9 mouse cellular contexts compared by ENCODE assay signal in genomic region chr1:191073001-191073400, GRCm38 (mm10). TPM values are rescaled to one million over a fixed set of nuclear protein-coding genes. Genes with fewer than 3 reads are reported as not detected.
DNase-seq lines count a peak whose midpoint lies in the region; ATAC-seq and TF ChIP-seq lines count a peak whose summit lies in the region.
"Had no signal": no experiment of that assay in that cellular context is flagged by ENCODE, and none has a peak within 500 bp of the region (broad histone marks: within the 10 kb centered on the region; RNA-seq: fewer than 3 reads in every experiment).

No protein-coding gene starts in this region.

- no peaks in the 10 kb centered on the region for H3K4me1 ChIP-seq in heart, embryonic 16.5 days (ENCODE audit: control insufficient read depth, insufficient read depth, low read length)
- no peaks in the 10 kb centered on the region for H3K4me1 ChIP-seq in lung, postnatal 0 days (ENCODE audit: insufficient read depth, low read depth, low read length)

- peak; percentile 84 for DNase-seq in layer of hippocampus, adult 9-11 months
- DNase-seq in layer of hippocampus, postnatal 36 days, result no peak
- peak; percentile 76 for DNase-seq in adrenal gland, adult 2 months
- peak; percentile 63 for DNase-seq in lung, postnatal 0 days (ENCODE audit: low spot score)
- no peak for DNase-seq in cerebellum, adult 9-10 months
- DNase-seq in thymus, postnatal 14 days, result no peak

- H3K27ac ChIP-seq in heart, embryonic 16.5 days (ENCODE audit: low read length), result peak overlapping the region; percentile 46
- no peak overlapping the region for H3K27ac ChIP-seq in lung, postnatal 0 days (ENCODE audit: low read length)

- 0 out of 2 replicates have a peak, but pooled peaks have one; percentile 43 for ATAC-seq in heart, embryonic 16.5 days (replicated peaks; ENCODE audit: extremely low read depth, insufficient read depth, low FRiP score)
- ATAC-seq in lung, postnatal 0 days, result 0 out of 2 replicates have a peak, but pooled peaks have one; percentile 34
- no peak for ATAC-seq in megakaryocyte-erythroid progenitor cell, adult 5-6 weeks (replicated peaks; ENCODE audit: low FRiP score, low TSS enrichment, poor library complexity, severe bottlenecking)
- ATAC-seq: Patski had no signal

- 58% methylated on average over 6 of the region's 6 CpGs for WGBS in heart, embryonic 16.5 days
- WGBS in lung, postnatal 0 days, result 36% methylated on average over 6 of the region's 6 CpGs

- H3K4me3 ChIP-seq in heart, embryonic 16.5 days (ENCODE audit: low read length), result no peak overlapping the region
- H3K4me3 ChIP-seq in lung, postnatal 0 days (ENCODE audit: low read depth, low read length), result no peak overlapping the region

- H3K4me2 ChIP-seq in heart, embryonic 16.5 days (ENCODE audit: low read depth, low read length), result no peak overlapping the region
- no peak overlapping the region for H3K4me2 ChIP-seq in lung, postnatal 0 days (replicated peaks; ENCODE audit: low read depth, low read length)

- H3K9me3 ChIP-seq in heart, embryonic 16.5 days (replicated peaks; ENCODE audit: control insufficient read depth, low read length), result no peaks in the 10 kb centered on the region
- no peaks in the 10 kb centered on the region for H3K9me3 ChIP-seq in lung, postnatal 0 days (ENCODE audit: low read length)

- TF ChIP-seq CTCF in lung, postnatal 0 days (IDR thresholded peaks at IDR 0.05), result no peak

- H3K9ac ChIP-seq in heart, embryonic 16.5 days (ENCODE audit: low read length), result no peak overlapping the region
- no peak overlapping the region for H3K9ac ChIP-seq in lung, postnatal 0 days (replicated peaks; ENCODE audit: low read depth)

- no peaks in the 10 kb centered on the region for H3K27me3 ChIP-seq in heart, embryonic 16.5 days (ENCODE audit: control insufficient read depth, insufficient read depth, low read length)
- no peaks in the 10 kb centered on the region for H3K27me3 ChIP-seq in lung, postnatal 0 days (replicated peaks; ENCODE audit: insufficient read depth, low read length)
- H3K27me3 ChIP-seq: Patski had no signal

- peaks cover 41% of the 10 kb centered on the region for H3K36me3 ChIP-seq in heart, embryonic 16.5 days (ENCODE audit: control insufficient read depth, insufficient read depth)
- no peaks in the 10 kb centered on the region for H3K36me3 ChIP-seq in lung, postnatal 0 days (ENCODE audit: insufficient read depth, low read length)

- TF ChIP-seq EP300 in lung, postnatal 0 days (IDR thresholded peaks at IDR 0.05), result no peak

RNA-seq across cellular contexts. Expression of gene Nsl1, which starts 10.2 kb away (rescaled TPM):
- under 1 TPM; 0.61 to 0.82 TPM for total RNA-seq in layer of hippocampus, postnatal 36 days (2021)
- total RNA-seq in adrenal gland, adult 2 months (2021), result 1 to 10 TPM in 1 of 2 experiments, under 1 TPM in 1; 0.52 to 1.2 TPM
- 0.17 and 0.22 TPM in 2 replicates for polyA plus RNA-seq in adrenal gland, adult 2 months (2012; rRNA removed)
- 12.0 and 15.4 TPM in 2 replicates for polyA plus RNA-seq in heart, embryonic 16.5 days (2015; fragmentation: Nextera tagmentation; extraction: Ambion mirVana)
- 1.5 and 1.8 TPM in 2 replicates for polyA plus RNA-seq in lung, postnatal 0 days (2015; fragmentation: Nextera tagmentation; extraction: Ambion mirVana)
- total RNA-seq in megakaryocyte-erythroid progenitor cell, adult 5-6 weeks (2014; fragmentation: Nextera tagmentation), result 17.2 and 20.8 TPM in 2 replicates
- total RNA-seq in megakaryocyte-erythroid progenitor cell, adult 5-6 weeks (2017), result 14.8 and 18.4 TPM in 2 replicates

RNA-seq across cellular contexts. Expression of gene Tatdn3, which starts 10.3 kb away (rescaled TPM):
- 10 to 100 TPM; 40.4 to 42.4 TPM for total RNA-seq in layer of hippocampus, postnatal 36 days (2021)
- 10 to 100 TPM; 12.4 to 14.5 TPM for total RNA-seq in adrenal gland, adult 2 months (2021)
- 2.2 and 5.9 TPM in 2 replicates for polyA plus RNA-seq in adrenal gland, adult 2 months (2012; rRNA removed)
- 17.9 and 20.3 TPM in 2 replicates for polyA plus RNA-seq in heart, embryonic 16.5 days (2015; fragmentation: Nextera tagmentation; extraction: Ambion mirVana)
- polyA plus RNA-seq in lung, postnatal 0 days (2015; fragmentation: Nextera tagmentation; extraction: Ambion mirVana), result 10.5 and 11.9 TPM in 2 replicates
- 20.1 and 23.3 TPM in 2 replicates for total RNA-seq in megakaryocyte-erythroid progenitor cell, adult 5-6 weeks (2014; fragmentation: Nextera tagmentation)
- total RNA-seq in megakaryocyte-erythroid progenitor cell, adult 5-6 weeks (2017), result 23.3 and 33.6 TPM in 2 replicates

RNA-seq across cellular contexts. Expression of gene Batf3, which starts 24.6 kb away (rescaled TPM):
- total RNA-seq in layer of hippocampus, postnatal 36 days (2021), result 1 to 10 TPM in 1 of 2 experiments, under 1 TPM in 1; 0.51 to 2.3 TPM
- total RNA-seq in adrenal gland, adult 2 months (2021), result 1 to 10 TPM; 2.2 TPM
- 3.5 and 4.9 TPM in 2 replicates for polyA plus RNA-seq in adrenal gland, adult 2 months (2012; rRNA removed)
- 2.2 and 2.8 TPM in 2 replicates for polyA plus RNA-seq in heart, embryonic 16.5 days (2015; fragmentation: Nextera tagmentation; extraction: Ambion mirVana)
- polyA plus RNA-seq in lung, postnatal 0 days (2015; fragmentation: Nextera tagmentation; extraction: Ambion mirVana), result 2.0 and 2.6 TPM in 2 replicates
- not detected in 2 replicates for total RNA-seq in megakaryocyte-erythroid progenitor cell, adult 5-6 weeks (2014; fragmentation: Nextera tagmentation)
- total RNA-seq in megakaryocyte-erythroid progenitor cell, adult 5-6 weeks (2017), result 0.34 TPM in 1 of 2 replicates, not detected in the other

RNA-seq across cellular contexts. Expression of gene Spata45, which starts 36.6 kb away (rescaled TPM):
- not detected for total RNA-seq in layer of hippocampus, postnatal 36 days (2021)
- not detected for total RNA-seq in adrenal gland, adult 2 months (2021)
- polyA plus RNA-seq in adrenal gland, adult 2 months (2012; rRNA removed), result not detected in 2 replicates
- polyA plus RNA-seq in heart, embryonic 16.5 days (2015; fragmentation: Nextera tagmentation; extraction: Ambion mirVana), result not detected in 2 replicates
- polyA plus RNA-seq in lung, postnatal 0 days (2015; fragmentation: Nextera tagmentation; extraction: Ambion mirVana), result not detected in 2 replicates
- total RNA-seq in megakaryocyte-erythroid progenitor cell, adult 5-6 weeks (2014; fragmentation: Nextera tagmentation), result not detected in 2 replicates
- total RNA-seq in megakaryocyte-erythroid progenitor cell, adult 5-6 weeks (2017), result not detected in 2 replicates
- polyA plus RNA-seq: Patski had no signal

RNA-seq across cellular contexts. Expression of gene Flvcr1, which starts 47.0 kb away (rescaled TPM):
- 10 to 100 TPM; 17.3 to 19.6 TPM for total RNA-seq in layer of hippocampus, postnatal 36 days (2021)
- total RNA-seq in adrenal gland, adult 2 months (2021), result 10 to 100 TPM in 1 of 2 experiments, 1 to 10 TPM in 1; 9.5 to 16.8 TPM
- 20.7 and 27.7 TPM in 2 replicates for polyA plus RNA-seq in adrenal gland, adult 2 months (2012; rRNA removed)
- polyA plus RNA-seq in heart, embryonic 16.5 days (2015; fragmentation: Nextera tagmentation; extraction: Ambion mirVana), result 3.3 TPM in 2 replicates
- 7.8 and 7.9 TPM in 2 replicates for polyA plus RNA-seq in lung, postnatal 0 days (2015; fragmentation: Nextera tagmentation; extraction: Ambion mirVana)
- total RNA-seq in megakaryocyte-erythroid progenitor cell, adult 5-6 weeks (2014; fragmentation: Nextera tagmentation), result 28.5 and 30.6 TPM in 2 replicates
- total RNA-seq in megakaryocyte-erythroid progenitor cell, adult 5-6 weeks (2017), result 28.2 and 30.3 TPM in 2 replicates

Comparison
In these comparisons a context has a peak if more than half of its experiments do, and no peak if none do; other contexts are left out.
1. DNase-seq: peak in layer of hippocampus, adult 9-11 months (single experiment), adrenal gland, adult 2 months (single experiment) and lung, postnatal 0 days (single experiment); none in layer of hippocampus, postnatal 36 days (0 of 2), cerebellum, adult 9-10 months (single experiment) and thymus, postnatal 14 days (single experiment).
2. RNA of gene Nsl1, which starts 10.2 kb away (total RNA-seq): 14.8 to 20.8 TPM in megakaryocyte-erythroid progenitor cell, adult 5-6 weeks; 0.52 to 1.2 TPM in adrenal gland, adult 2 months and 0.61 to 0.82 TPM in layer of hippocampus, postnatal 36 days; every median in the first group is over 4 times any median in the second.